Mouse (Mus musculus): ENCODE measurements around the gene Desi1. TPM values are rescaled to one million over a fixed set of nuclear protein-coding genes. Genes with fewer than 3 reads are reported as not detected.
A peak's percentile ranks its signal among the peaks of the same experiment; 100 is the strongest.

Gene Desi1
- polyA plus RNA-seq, 1 experiment from 2014 or later, result 26.3 TPM

GRCm38 (mm10) chr15:81968447-81968846 lies 65.2 kb downstream of the Desi1 start:
- Histone ChIP-seq H3K4me1 (ENCODE audit: control insufficient read depth, insufficient read depth, low read length) (no peaks in the 10 kb centered on the region), H3K27me3 (ENCODE audit: control insufficient read depth, insufficient read depth, low read length) (no peaks in the 10 kb centered on the region), H3K4me3 (ENCODE audit: low read depth, low read length) (no peak overlapping the region), H3K27ac (ENCODE audit: low read length) (no peak overlapping the region), H3K4me2 (replicated peaks; ENCODE audit: low read depth, low read length) (no peak overlapping the region), H3K9me3 (ENCODE audit: control insufficient read depth, low read depth, low read length) (no peaks in the 10 kb centered on the region; the same call in 1 of the 2 replicates), H3K36me3 (ENCODE audit: control insufficient read depth, insufficient read depth, low read length) (no peaks in the 10 kb centered on the region), H3K9ac (replicated peaks; ENCODE audit: low read depth, low read length) (no peak overlapping the region)
- 52% methylated on average over 2 of the region's 2 CpGs for WGBS
- no peak for ATAC-seq (ENCODE audit: insufficient number of reproducible peaks, insufficient read depth, low FRiP score, low read depth)

DNA sequence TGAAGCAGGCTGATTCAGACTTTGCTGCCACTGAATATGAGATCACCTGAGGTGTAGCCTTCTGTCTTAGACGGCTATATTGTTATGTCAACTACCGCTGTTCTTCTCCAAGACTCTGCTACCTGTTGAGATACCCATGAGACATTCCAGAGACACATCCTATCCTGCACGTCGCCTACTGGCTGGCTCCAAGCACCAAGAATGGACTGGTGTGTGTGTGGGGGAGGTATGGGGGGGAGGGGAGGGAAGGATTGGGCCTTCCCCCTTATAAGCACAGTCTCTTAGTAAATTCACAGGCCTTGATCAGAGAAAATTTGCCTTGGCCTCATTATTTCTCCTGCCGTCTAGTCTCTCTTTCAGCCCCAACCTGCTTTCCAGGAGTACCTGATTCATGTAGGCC lies 65.8 kb downstream of the Desi1 start:
- Histone ChIP-seq H3K4me1 (ENCODE audit: control insufficient read depth, insufficient read depth, low read length) (no peaks in the 10 kb centered on the region), H3K27me3 (ENCODE audit: control insufficient read depth, insufficient read depth, low read length) (no peaks in the 10 kb centered on the region), H3K4me2 (replicated peaks; ENCODE audit: low read depth, low read length) (no peak overlapping the region), H3K9ac (replicated peaks; ENCODE audit: low read depth, low read length) (no peak overlapping the region), H3K9me3 (ENCODE audit: control insufficient read depth, low read depth, low read length) (no peaks in the 10 kb centered on the region; the same call in 1 of the 2 replicates), H3K27ac (ENCODE audit: low read length) (no peak overlapping the region), H3K4me3 (ENCODE audit: low read depth, low read length) (no peak overlapping the region), H3K36me3 (ENCODE audit: control insufficient read depth, insufficient read depth, low read length) (no peaks in the 10 kb centered on the region)
- WGBS, result 88% methylated on average over 5 of the region's 5 CpGs
- no peak for ATAC-seq (ENCODE audit: insufficient number of reproducible peaks, insufficient read depth, low FRiP score, low read depth)

- Histone ChIP-seq H3K9ac (replicated peaks; ENCODE audit: low read depth, low read length) (no peak overlapping the region), H3K4me1 (ENCODE audit: control insufficient read depth, insufficient read depth, low read length) (no peaks in the 10 kb centered on the region), H3K27ac (ENCODE audit: low read length) (no peak overlapping the region), H3K27me3 (ENCODE audit: control insufficient read depth, insufficient read depth, low read length) (no peaks in the 10 kb centered on the region), H3K4me2 (replicated peaks; ENCODE audit: low read depth, low read length) (no peak overlapping the region), H3K9me3 (ENCODE audit: control insufficient read depth, low read depth, low read length) (no peaks in the 10 kb centered on the region), H3K36me3 (ENCODE audit: control insufficient read depth, insufficient read depth, low read length) (no peaks in the 10 kb centered on the region), H3K4me3 (ENCODE audit: low read depth, low read length) (no peak overlapping the region)
- WGBS, result 74% methylated on average over 13 of the region's 14 CpGs
- no peak for ATAC-seq (ENCODE audit: insufficient number of reproducible peaks, insufficient read depth, low FRiP score, low read depth)
Measured at GRCm38 (mm10) chr15:81966062-81966829, 67.4 kb downstream of the Desi1 start.

- WGBS, result 64% methylated on average over 4 of the region's 4 CpGs
- Histone ChIP-seq H3K4me3 (ENCODE audit: low read depth, low read length) (no peak overlapping the region), H3K36me3 (ENCODE audit: control insufficient read depth, insufficient read depth, low read length) (no peaks in the 10 kb centered on the region), H3K27me3 (ENCODE audit: control insufficient read depth, insufficient read depth, low read length) (no peaks in the 10 kb centered on the region), H3K4me1 (ENCODE audit: control insufficient read depth, insufficient read depth, low read length) (no peaks in the 10 kb centered on the region), H3K9me3 (ENCODE audit: control insufficient read depth, low read depth, low read length) (no peaks in the 10 kb centered on the region), H3K4me2 (replicated peaks; ENCODE audit: low read depth, low read length) (no peak overlapping the region), H3K27ac (ENCODE audit: low read length) (no peak overlapping the region), H3K9ac (replicated peaks; ENCODE audit: low read depth, low read length) (no peak overlapping the region)
- ATAC-seq (ENCODE audit: insufficient number of reproducible peaks, insufficient read depth, low FRiP score, low read depth), result no peak
Measured at GRCm38 (mm10) chr15:81964980-81965545, 68.6 kb downstream of the Desi1 start.

DNA sequence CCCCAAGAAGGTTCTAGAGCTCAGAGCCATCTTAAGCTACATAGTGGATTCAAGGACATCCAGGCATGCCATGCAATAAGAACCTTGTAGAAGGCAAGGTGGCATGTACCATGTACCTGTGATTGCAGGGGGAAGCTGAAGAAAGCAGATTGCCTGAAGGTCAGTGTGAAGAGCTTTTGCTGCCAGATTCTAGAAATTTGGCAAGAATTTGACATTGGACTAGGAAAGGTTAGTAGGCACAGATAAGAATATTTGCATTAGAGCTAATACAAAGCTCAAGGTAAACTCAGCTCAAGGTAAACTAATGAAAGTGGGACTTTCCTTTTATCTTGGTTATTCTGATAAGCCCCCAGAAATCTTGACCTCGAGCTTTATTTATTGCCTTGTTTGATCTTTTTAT lies 69.4 kb downstream of the Desi1 start:
- H3K36me3 ChIP-seq (ENCODE audit: control insufficient read depth, insufficient read depth, low read length), result no peaks in the 10 kb centered on the region
- no peaks in the 10 kb centered on the region for H3K4me1 ChIP-seq (ENCODE audit: control insufficient read depth, insufficient read depth, low read length)
- H3K4me3 ChIP-seq (ENCODE audit: low read depth, low read length), result no peak overlapping the region
- no peak overlapping the region for H3K27ac ChIP-seq (ENCODE audit: low read length)
- H3K4me2 ChIP-seq (replicated peaks; ENCODE audit: low read depth, low read length), result no peak overlapping the region
- no peaks in the 10 kb centered on the region for H3K9me3 ChIP-seq (ENCODE audit: control insufficient read depth, low read depth, low read length)
- H3K27me3 ChIP-seq (ENCODE audit: control insufficient read depth, insufficient read depth, low read length), result no peaks in the 10 kb centered on the region
- no peak overlapping the region for H3K9ac ChIP-seq (replicated peaks; ENCODE audit: low read depth, low read length)
- no peak for ATAC-seq (ENCODE audit: insufficient number of reproducible peaks, insufficient read depth, low FRiP score, low read depth)
- WGBS, result 33% methylated on average over 1 of the region's 1 CpGs

DNA sequence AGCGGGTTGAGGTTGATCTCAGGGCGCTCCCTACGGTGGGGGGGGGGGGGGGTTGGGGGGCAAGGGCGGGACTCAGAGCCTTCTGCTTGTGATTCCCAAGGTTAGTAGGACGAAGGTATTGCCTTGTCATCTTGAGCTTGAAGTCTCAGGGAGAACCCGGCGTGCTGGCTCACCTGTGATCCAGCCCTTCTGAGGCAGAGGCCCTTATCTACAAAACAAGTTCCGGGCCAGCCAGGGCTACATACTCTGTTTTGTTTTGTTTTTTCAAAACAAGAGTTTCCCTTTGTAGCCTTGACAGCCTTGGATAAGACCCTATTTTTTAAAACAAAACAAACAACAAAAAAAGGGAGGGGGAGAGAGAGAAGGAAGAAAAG lies 72.6 kb downstream of the Desi1 start:
- 2% methylated on average over 7 of the region's 8 CpGs for WGBS
- Histone ChIP-seq H3K27ac (ENCODE audit: low read length) (no peak overlapping the region), H3K9me3 (ENCODE audit: control insufficient read depth, low read depth, low read length) (no peaks in the 10 kb centered on the region), H3K9ac (replicated peaks; ENCODE audit: low read depth, low read length) (no peak overlapping the region), H3K4me3 (ENCODE audit: low read depth, low read length) (peak overlapping the region; percentile 51), H3K4me1 (ENCODE audit: control insufficient read depth, insufficient read depth, low read length) (no peaks in the 10 kb centered on the region), H3K4me2 (replicated peaks; ENCODE audit: low read depth, low read length) (peak overlapping the region; percentile 89), H3K27me3 (ENCODE audit: control insufficient read depth, insufficient read depth, low read length) (no peaks in the 10 kb centered on the region), H3K36me3 (ENCODE audit: control insufficient read depth, insufficient read depth, low read length) (no peaks in the 10 kb centered on the region)
- ATAC-seq (ENCODE audit: insufficient number of reproducible peaks, insufficient read depth, low FRiP score, low read depth), result no peak

GRCm38 (mm10) chr15:81960171-81961077 lies 73.2 kb downstream of the Desi1 start, which contains the start of gene Pmm1:
Gene Pmm1, minus strand, starts transcription at chr15:81960930.
- peak within 1 kb of the TSS; percentile 34; the same call in 1 of the 2 replicates for H3K9ac ChIP-seq (replicated peaks; ENCODE audit: low read depth, low read length)
- H3K27ac ChIP-seq (ENCODE audit: low read length), result peak within 1 kb of the TSS; percentile 4; the same call in 1 of the 2 replicates
- H3K9me3 ChIP-seq (ENCODE audit: control insufficient read depth, low read depth, low read length), result no peaks in the 10 kb centered on the region
- H3K4me2 ChIP-seq (replicated peaks; ENCODE audit: low read depth, low read length), result peak within 1 kb of the TSS; percentile 89
- H3K27me3 ChIP-seq (ENCODE audit: control insufficient read depth, insufficient read depth, low read length), result no peaks in the 10 kb centered on the region
- H3K4me3 ChIP-seq (ENCODE audit: low read depth, low read length), result peak within 1 kb of the TSS; percentile 51
- under 1% methylated on average over 77 of the region's 77 CpGs for WGBS
- no peaks in the 10 kb centered on the region for H3K4me1 ChIP-seq (ENCODE audit: control insufficient read depth, insufficient read depth, low read length)
- ATAC-seq (ENCODE audit: insufficient number of reproducible peaks, insufficient read depth, low FRiP score, low read depth), result peak; percentile 97
- H3K36me3 ChIP-seq (ENCODE audit: control insufficient read depth, insufficient read depth, low read length), result 0 out of 2 replicates have a peak, but pooled peaks cover 1% of the 10 kb centered on the region

DNA sequence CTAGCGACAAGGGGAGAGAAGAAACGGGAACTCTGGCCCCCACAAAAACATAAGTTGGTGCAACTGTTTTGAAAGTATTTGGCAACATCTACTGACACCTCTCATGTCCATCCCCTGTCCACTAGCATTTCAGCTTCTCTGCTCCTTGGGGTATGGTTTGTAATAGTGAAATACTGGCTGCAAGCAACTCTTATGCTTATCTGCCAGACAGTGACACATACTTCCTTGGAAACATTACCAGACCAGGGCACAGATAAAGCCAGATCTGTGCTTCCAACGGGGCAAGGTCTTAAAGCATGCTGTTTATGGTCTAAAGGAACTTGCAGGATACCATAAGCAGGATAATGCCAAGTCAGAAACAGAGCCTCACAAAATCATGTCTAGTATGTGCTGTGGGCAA lies 74.8 kb downstream of the Desi1 start:
- Histone ChIP-seq H3K9me3 (ENCODE audit: control insufficient read depth, low read depth, low read length) (no peaks in the 10 kb centered on the region), H3K4me3 (ENCODE audit: low read depth, low read length) (no peak overlapping the region), H3K27ac (ENCODE audit: low read length) (no peak overlapping the region), H3K4me2 (replicated peaks; ENCODE audit: low read depth, low read length) (no peak overlapping the region), H3K4me1 (ENCODE audit: control insufficient read depth, insufficient read depth, low read length) (no peaks in the 10 kb centered on the region), H3K9ac (replicated peaks; ENCODE audit: low read depth, low read length) (no peak overlapping the region), H3K36me3 (ENCODE audit: control insufficient read depth, insufficient read depth, low read length) (peaks cover 6% of the 10 kb centered on the region), H3K27me3 (ENCODE audit: control insufficient read depth, insufficient read depth, low read length) (no peaks in the 10 kb centered on the region)
- ATAC-seq (ENCODE audit: insufficient number of reproducible peaks, insufficient read depth, low FRiP score, low read depth), result no peak
- WGBS, result 83% methylated on average over 3 of the region's 3 CpGs
